Mouse (Mus musculus): ENCODE results near the gene Mbd4. TPM values are rescaled to one million over a fixed set of nuclear protein-coding genes. Genes with fewer than 3 reads are reported as not detected.

The Mbd4 gene
- 8.0 and 8.8 TPM in 2 replicates for polyA plus RNA-seq (2015; fragmentation: Nextera tagmentation; extraction: Ambion mirVana)

DNA sequence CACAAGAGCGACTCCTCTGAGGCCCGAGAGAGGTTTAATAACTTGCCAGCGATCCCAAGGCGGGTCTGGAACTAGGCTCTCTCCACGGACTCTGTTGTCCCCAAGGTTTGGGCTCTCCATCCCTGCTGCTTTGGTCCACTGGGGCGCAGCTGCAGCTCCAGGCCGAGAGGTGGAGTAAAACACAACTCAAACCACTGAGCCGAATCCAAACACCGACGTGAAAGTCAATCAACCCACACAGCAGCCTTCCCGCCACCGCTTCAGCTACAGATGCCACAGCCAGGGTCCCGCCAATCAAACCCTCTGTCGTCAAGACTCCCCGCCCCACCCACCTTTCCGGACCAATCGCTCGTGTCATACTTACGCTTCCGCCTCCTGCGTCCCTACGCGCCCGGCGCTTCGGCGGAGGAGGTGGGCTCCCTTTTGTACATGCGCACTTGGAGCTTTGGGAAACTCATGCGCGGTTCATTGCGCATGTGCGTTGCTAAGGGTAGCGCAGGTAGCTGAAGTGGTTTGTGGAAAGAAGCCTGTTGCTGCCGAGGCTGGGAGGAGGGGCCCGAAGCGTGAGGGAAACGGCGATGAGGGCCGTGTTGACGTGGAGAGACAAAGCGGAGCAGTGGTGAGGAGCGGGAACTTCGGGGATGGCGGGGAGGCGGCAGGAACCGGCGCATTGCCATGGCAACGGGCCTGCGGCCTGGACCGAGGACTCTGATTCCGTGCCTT is at the start of gene Mbd4, which contains the start of gene Ift122:
TSS of gene Mbd4 (minus strand) at position 281 of the 723 bp plus-strand sequence.
TSS of gene Ift122 (plus strand) at position 380 of the 723 bp plus-strand sequence.
- no peaks in the 10 kb centered on the region for H3K9me3 ChIP-seq (replicated peaks)
- peak; percentile 99 for ATAC-seq (ENCODE audit: insufficient read depth)
- peak within 1 kb of the TSS; percentile 77 for H3K4me3 ChIP-seq (replicated peaks)
- peak within 1 kb of the TSS; percentile 62 for H3K9ac ChIP-seq
- peak within 1 kb of the TSS; percentile 89 for H3K4me2 ChIP-seq
- H3K27ac ChIP-seq (replicated peaks), result peak within 1 kb of the TSS; percentile 91
- no peaks in the 10 kb centered on the region for H3K27me3 ChIP-seq
- WGBS (ENCODE audit: insufficient replicate concordance), result under 1% methylated on average over 51 of the region's 51 CpGs
- peaks cover 23% of the 10 kb centered on the region for H3K36me3 ChIP-seq (replicated peaks)
- H3K4me1 ChIP-seq (replicated peaks), result peaks cover 28% of the 10 kb centered on the region

DNA sequence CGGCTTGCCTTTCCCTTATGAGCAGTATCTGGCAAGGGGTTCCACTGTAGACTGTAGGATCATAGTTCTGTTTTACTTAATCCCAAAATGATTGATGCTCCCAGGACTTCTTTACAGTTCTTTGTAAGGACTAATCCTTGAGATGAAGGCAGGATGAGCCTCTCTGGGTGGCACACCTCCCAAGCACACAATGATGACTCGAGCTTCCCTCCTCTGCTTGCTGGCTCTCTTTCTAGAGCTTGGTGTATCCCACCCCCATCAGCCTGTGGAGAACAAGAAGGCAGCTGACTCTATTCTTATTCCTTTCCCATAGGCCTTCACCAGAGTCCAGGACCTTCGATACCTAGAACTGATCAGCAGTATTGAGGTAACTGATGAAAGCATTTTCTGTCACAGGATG is 49.4 kb upstream of the Mbd4 start:
- no peaks in the 10 kb centered on the region for H3K27me3 ChIP-seq

DNA sequence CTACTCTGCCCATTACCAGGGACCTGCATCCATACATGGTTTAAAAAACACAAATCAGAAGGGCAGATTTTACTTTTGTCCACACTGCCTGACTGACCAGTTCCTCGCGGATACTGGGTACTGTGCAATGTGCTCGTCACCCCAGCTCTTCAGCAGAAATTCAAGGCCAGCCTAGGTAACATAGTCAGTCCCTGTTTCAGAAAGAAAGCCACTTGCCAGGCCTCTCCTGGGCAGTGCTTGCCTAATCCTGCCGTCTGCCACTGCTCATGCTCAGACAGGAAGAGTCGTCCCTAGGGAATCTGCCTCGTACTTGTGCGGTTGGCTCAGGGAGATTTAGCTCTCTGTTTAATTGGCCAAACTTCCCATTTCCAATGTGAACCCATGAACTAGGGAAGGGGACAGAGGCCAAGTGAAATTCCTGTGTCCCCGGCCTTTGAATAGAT is 48.3 kb upstream of the Mbd4 start:
- Histone ChIP-seq H3K36me3 (replicated peaks) (no peaks in the 10 kb centered on the region), H3K4me1 (replicated peaks) (0 out of 2 replicates have a peak, but pooled peaks cover 4% of the 10 kb centered on the region), H3K27me3 (no peaks in the 10 kb centered on the region), H3K27ac (replicated peaks) (no peak overlapping the region), H3K9ac (no peak overlapping the region), H3K4me2 (no peak overlapping the region), H3K4me3 (replicated peaks) (no peak overlapping the region), H3K9me3 (replicated peaks) (no peaks in the 10 kb centered on the region)
- 69% methylated on average over 8 of the region's 8 CpGs for WGBS (ENCODE audit: insufficient replicate concordance)
- no peak for ATAC-seq (ENCODE audit: insufficient read depth)

More for the DNA sequence above, 49.4 kb upstream of the Mbd4 start:
- Histone ChIP-seq H3K4me2 (no peak overlapping the region), H3K4me1 (replicated peaks) (0 out of 2 replicates have a peak, but pooled peaks cover 7% of the 10 kb centered on the region), H3K27ac (replicated peaks) (no peak overlapping the region), H3K36me3 (replicated peaks) (no peaks in the 10 kb centered on the region), H3K9ac (no peak overlapping the region), H3K4me3 (replicated peaks) (no peak overlapping the region), H3K9me3 (replicated peaks) (no peaks in the 10 kb centered on the region)
- ATAC-seq (ENCODE audit: insufficient read depth), result no peak
- WGBS (ENCODE audit: insufficient replicate concordance), result 64% methylated on average over 3 of the region's 3 CpGs

DNA sequence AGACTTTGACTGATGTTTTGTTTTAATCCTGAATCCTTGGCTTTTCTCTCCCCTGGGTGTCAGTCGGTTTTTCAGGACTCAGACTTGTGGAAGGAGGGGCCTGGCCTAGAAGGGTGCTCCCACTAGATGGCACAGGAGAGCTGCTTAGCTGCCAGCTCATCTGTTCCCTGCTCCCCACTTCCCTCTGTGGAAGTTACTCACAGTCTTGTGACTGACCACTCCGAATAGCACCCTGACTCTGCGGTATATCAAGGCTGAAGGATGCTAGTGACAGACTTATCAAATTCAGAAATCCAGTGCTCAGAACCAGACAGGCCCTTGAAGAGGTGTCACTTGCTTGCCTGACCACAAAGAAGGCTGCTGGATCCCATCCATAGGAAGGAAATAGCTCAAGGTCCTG is 47.9 kb upstream of the Mbd4 start:
- WGBS (ENCODE audit: insufficient replicate concordance), result 4% methylated on average over 3 of the region's 3 CpGs
- no peak overlapping the region for H3K4me3 ChIP-seq (replicated peaks)
- no peak overlapping the region for H3K27ac ChIP-seq (replicated peaks)
- H3K36me3 ChIP-seq (replicated peaks), result no peaks in the 10 kb centered on the region
- no peak overlapping the region for H3K4me2 ChIP-seq
- no peak overlapping the region for H3K9ac ChIP-seq
- no peaks in the 10 kb centered on the region for H3K9me3 ChIP-seq (replicated peaks)
- H3K27me3 ChIP-seq, result no peaks in the 10 kb centered on the region
- H3K4me1 ChIP-seq (replicated peaks), result 0 out of 2 replicates have a peak, but pooled peaks cover 4% of the 10 kb centered on the region
- no peak for ATAC-seq (ENCODE audit: insufficient read depth)

DNA sequence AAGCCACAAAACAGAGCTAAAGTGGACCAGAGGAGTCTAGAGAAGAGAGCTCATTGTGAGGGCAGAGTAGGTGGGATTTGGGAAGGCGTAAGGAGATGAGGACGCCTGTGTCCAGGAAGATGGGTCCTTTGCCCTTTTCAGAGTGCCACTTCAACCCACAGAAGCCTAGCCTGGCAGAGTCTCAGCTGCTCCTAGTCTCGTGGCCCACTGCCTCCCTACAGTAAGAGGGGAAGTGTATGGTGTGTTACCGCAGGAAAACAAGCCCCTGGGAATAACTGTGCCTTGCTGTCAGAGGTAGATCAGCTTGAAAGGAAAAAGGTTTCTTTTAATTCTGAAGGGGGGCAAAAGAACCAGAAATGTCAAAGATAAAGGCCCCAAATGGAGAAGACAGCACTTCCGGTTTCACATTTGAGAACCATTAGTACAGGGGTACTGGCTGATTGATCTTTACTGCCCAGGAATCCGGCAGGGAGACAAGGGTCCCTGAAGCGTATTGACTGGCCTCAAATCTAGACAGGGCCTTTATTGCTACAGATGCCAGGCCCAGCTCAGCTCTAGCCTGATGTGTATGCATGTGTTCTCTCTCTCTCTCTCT is 44.9 kb upstream of the Mbd4 start:
- H3K4me2 ChIP-seq, result no peak overlapping the region
- 49% methylated on average over 7 of the region's 7 CpGs for WGBS (ENCODE audit: insufficient replicate concordance)
- H3K4me3 ChIP-seq (replicated peaks), result no peak overlapping the region
- H3K4me1 ChIP-seq (replicated peaks), result 0 out of 2 replicates have a peak, but pooled peaks cover 4% of the 10 kb centered on the region
- no peak overlapping the region for H3K9ac ChIP-seq
- no peaks in the 10 kb centered on the region for H3K9me3 ChIP-seq (replicated peaks)
- no peaks in the 10 kb centered on the region for H3K27me3 ChIP-seq
- no peaks in the 10 kb centered on the region for H3K36me3 ChIP-seq (replicated peaks)
- no peak for ATAC-seq (ENCODE audit: insufficient read depth)
- H3K27ac ChIP-seq (replicated peaks), result no peak overlapping the region

DNA sequence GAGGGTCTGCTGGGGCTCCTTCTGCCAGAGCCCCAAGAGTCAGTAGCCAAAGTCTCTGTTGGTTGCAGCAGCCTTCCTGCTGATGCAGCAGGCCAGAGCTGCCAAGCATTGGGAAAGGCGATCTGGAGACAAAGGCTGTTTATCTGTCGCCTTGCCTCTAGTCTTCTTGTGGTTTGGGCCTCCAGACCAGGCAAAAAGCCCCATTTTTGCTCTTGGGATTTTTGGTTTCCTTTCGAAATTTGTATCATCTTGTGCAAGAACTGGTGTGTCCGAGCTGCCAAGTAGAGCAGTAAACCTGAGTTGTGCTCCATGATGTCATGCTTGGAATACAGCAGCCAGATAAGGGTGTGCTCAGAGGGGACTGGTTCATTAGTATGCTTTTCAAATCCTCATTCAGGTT is 43.9 kb upstream of the Mbd4 start:
- no peaks in the 10 kb centered on the region for H3K9me3 ChIP-seq (replicated peaks)
- H3K4me1 ChIP-seq (replicated peaks), result 0 out of 2 replicates have a peak, but pooled peaks cover 4% of the 10 kb centered on the region
- no peaks in the 10 kb centered on the region for H3K27me3 ChIP-seq
- no peaks in the 10 kb centered on the region for H3K36me3 ChIP-seq (replicated peaks)
- no peak for ATAC-seq (ENCODE audit: insufficient read depth)
- 17% methylated on average over 4 of the region's 4 CpGs for WGBS (ENCODE audit: insufficient replicate concordance)
- no peak overlapping the region for H3K4me3 ChIP-seq (replicated peaks)
- no peak overlapping the region for H3K27ac ChIP-seq (replicated peaks)
- no peak overlapping the region for H3K9ac ChIP-seq
- H3K4me2 ChIP-seq, result no peak overlapping the region

DNA sequence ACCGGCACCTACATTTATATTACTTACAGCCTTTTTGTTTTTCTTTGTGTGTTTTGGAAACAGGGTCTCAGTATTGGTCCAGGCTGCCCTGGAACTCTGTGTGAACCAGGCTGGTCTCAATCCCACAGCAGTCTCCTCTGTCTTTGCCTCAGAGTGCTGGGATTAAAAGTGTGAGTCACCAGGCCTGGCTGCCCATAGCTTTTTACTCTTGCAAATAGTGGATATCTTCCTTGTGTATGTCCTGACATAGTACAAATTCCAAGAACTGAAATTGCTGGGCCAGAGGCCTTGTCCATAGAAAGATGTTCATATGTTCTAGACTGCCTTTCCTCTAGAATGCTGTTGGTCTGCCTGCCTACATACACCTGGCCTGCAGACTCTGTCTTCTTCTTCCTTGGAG is 43.2 kb upstream of the Mbd4 start:
- H3K27ac ChIP-seq (replicated peaks), result no peak overlapping the region
- no peaks in the 10 kb centered on the region for H3K36me3 ChIP-seq (replicated peaks)
- 63% methylated on average over 1 of the region's 1 CpGs for WGBS (ENCODE audit: insufficient replicate concordance)
- H3K4me2 ChIP-seq, result no peak overlapping the region
- H3K27me3 ChIP-seq, result no peaks in the 10 kb centered on the region
- no peaks in the 10 kb centered on the region for H3K9me3 ChIP-seq (replicated peaks)
- no peak overlapping the region for H3K4me3 ChIP-seq (replicated peaks)
- ATAC-seq (ENCODE audit: insufficient read depth), result no peak
- no peak overlapping the region for H3K9ac ChIP-seq
- 0 out of 2 replicates have a peak, but pooled peaks cover 1% of the 10 kb centered on the region for H3K4me1 ChIP-seq (replicated peaks)

DNA sequence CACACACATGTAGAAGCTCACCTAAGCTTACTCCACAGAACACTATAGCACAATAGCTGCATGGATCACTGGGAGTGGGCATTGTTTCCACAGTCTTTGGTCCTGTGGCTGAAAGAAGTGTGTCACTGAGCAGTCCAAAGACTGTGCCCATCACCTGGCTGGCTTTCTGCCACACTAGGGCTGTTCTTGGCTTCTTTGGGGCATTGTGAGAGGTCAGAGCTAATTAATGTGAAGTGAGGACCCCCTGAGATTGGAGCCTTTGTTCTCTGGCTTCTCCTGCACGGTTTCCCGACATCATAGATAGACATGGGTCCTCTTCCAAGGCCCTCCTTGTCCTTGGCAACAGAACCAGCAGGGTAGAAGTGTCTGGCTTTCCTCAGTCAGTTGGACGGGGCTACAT is 39.2 kb upstream of the Mbd4 start:
- no peak overlapping the region for H3K9ac ChIP-seq
- ATAC-seq (ENCODE audit: insufficient read depth), result no peak
- 58% methylated on average over 3 of the region's 3 CpGs for WGBS (ENCODE audit: insufficient replicate concordance)
- H3K4me2 ChIP-seq, result no peak overlapping the region
- H3K27ac ChIP-seq (replicated peaks), result no peak overlapping the region
- no peaks in the 10 kb centered on the region for H3K9me3 ChIP-seq (replicated peaks)
- H3K4me1 ChIP-seq (replicated peaks), result no peaks in the 10 kb centered on the region
- H3K4me3 ChIP-seq (replicated peaks), result no peak overlapping the region
- 0 out of 2 replicates have a peak, but pooled peaks cover 3% of the 10 kb centered on the region for H3K36me3 ChIP-seq (replicated peaks)
- H3K27me3 ChIP-seq, result no peaks in the 10 kb centered on the region

DNA sequence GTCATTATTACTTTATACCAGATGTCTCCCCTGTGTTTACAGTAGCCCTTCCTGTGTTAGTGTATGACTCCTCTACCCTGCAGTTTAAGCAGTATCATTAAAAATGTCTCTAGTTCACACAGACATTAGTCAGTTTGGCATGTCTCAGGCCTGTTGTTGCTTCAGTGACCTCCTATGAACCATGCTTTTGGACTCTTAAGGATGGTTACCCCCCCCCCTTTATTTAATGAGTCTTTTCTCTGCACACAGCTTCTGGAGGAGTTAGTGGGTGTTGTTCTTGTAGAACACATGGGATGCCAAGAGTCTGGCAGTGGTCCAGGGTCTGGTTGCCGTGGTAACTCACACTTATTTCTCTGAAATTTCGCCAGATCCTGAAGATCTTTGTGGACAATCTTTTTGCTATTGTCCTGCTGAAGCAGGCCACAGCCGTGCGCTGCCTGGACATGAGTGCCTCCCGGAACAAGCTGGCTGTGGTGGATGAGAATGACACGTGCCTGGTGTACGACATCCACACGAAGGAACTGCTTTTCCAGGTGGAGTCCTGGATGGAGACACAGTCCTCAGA is 38.4 kb upstream of the Mbd4 start:
- Histone ChIP-seq H3K36me3 (replicated peaks) (0 out of 2 replicates have a peak, but pooled peaks cover 3% of the 10 kb centered on the region), H3K27ac (replicated peaks) (no peak overlapping the region), H3K4me1 (replicated peaks) (peaks cover 5% of the 10 kb centered on the region), H3K9ac (no peak overlapping the region), H3K9me3 (replicated peaks) (no peaks in the 10 kb centered on the region), H3K27me3 (no peaks in the 10 kb centered on the region), H3K4me3 (replicated peaks) (no peak overlapping the region), H3K4me2 (no peak overlapping the region)
- no peak for ATAC-seq (ENCODE audit: insufficient read depth)
- WGBS (ENCODE audit: insufficient replicate concordance), result 62% methylated on average over 8 of the region's 8 CpGs

DNA sequence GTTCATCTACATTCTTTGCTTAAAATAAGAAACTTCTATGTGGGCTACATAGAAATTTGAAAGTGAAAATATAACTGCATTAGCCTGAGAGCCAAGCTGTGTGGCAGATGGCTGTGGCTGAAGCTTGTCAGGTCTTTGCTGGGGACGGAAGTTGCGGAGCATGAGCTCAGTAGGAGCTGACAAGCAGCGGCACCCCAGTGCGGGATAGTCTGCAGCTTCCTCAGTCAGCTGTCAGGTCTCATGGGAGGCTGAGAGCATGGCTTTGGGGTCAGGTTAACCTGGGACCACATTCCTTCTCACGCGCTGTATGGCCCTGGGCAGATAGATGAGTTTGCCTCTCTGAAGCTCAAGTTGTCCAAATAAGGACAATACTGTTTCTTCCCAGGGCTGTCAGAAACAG is 37.9 kb upstream of the Mbd4 start:
- Histone ChIP-seq H3K4me2 (no peak overlapping the region), H3K4me1 (replicated peaks) (peaks cover 7% of the 10 kb centered on the region), H3K9ac (no peak overlapping the region), H3K36me3 (replicated peaks) (0 out of 2 replicates have a peak, but pooled peaks cover 3% of the 10 kb centered on the region), H3K27me3 (no peaks in the 10 kb centered on the region), H3K9me3 (replicated peaks) (no peaks in the 10 kb centered on the region), H3K4me3 (replicated peaks) (no peak overlapping the region), H3K27ac (replicated peaks) (no peak overlapping the region)
- WGBS (ENCODE audit: insufficient replicate concordance), result 72% methylated on average over 6 of the region's 6 CpGs
- no peak for ATAC-seq (ENCODE audit: insufficient read depth)

DNA sequence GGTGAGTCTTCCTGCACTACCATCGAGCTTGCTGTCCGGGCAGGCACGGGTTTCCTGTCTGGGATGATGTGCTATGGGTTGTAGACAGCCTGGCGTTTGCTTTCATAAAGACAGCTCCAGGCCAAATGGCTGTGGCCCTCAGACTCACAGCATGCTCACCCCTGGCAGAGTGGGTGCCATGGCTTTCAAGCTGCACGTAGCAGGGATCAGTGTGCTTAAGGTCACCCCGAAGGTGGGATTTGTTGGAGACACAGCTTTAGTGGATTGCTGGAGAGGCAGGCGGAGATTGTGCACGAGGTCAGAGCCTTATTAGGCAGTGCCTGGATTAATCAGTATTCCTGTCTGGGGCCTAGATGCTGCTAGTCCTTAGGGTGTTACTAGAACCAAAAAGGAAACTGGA is 37.4 kb upstream of the Mbd4 start:
- Histone ChIP-seq H3K4me2 (no peak overlapping the region), H3K9ac (no peak overlapping the region), H3K27ac (replicated peaks) (no peak overlapping the region), H3K27me3 (no peaks in the 10 kb centered on the region), H3K4me1 (replicated peaks) (peaks cover 7% of the 10 kb centered on the region), H3K9me3 (replicated peaks) (no peaks in the 10 kb centered on the region), H3K4me3 (replicated peaks) (no peak overlapping the region), H3K36me3 (replicated peaks) (0 out of 2 replicates have a peak, but pooled peaks cover 3% of the 10 kb centered on the region)
- 72% methylated on average over 8 of the region's 8 CpGs for WGBS (ENCODE audit: insufficient replicate concordance)
- no peak for ATAC-seq (ENCODE audit: insufficient read depth)

Measured in liver, embryonic 15.5 days (tissue).